Mouse (Mus musculus): Measurements from ENCODE around the gene Tlr12. TPM values are rescaled to one million over a fixed set of nuclear protein-coding genes. Genes with fewer than 3 reads are reported as not detected.

Gene Tlr12
- 0.36 TPM for polyA plus RNA-seq (2014; fragmentation: Illumina TruSeq; extraction: RNeasy Lipid Tissue Mini Kit (QIAGEN cat#74804); ENCODE audit: low read depth, low replicate concordance)

GRCm38 (mm10) chr4:128618246-128618911 is at the start of gene Tlr12:
Tlr12 (minus strand) TSS chr4:128618619.

GRCm38 (mm10) chr4:128654505-128655381 is 36.3 kb upstream of the Tlr12 start, which contains the start of gene Phc2:
Phc2 (plus strand) TSS chr4:128654702.

GRCm38 (mm10) chr4:128609925-128610402 is 8.5 kb downstream of the Tlr12 start, which contains the start of gene Zscan20:
Zscan20 (minus strand) TSS chr4:128610098.

Other genes starting within 250 kb of the Tlr12 start
- gene Zscan20, start 8.5 kb downstream of the Tlr12 start, polyA plus RNA-seq (2014; fragmentation: Illumina TruSeq; extraction: RNeasy Lipid Tissue Mini Kit (QIAGEN cat#74804); ENCODE audit: low read depth, low replicate concordance) = 1.8 TPM
- gene Phc2, start 36.1 kb upstream of the Tlr12 start, polyA plus RNA-seq (2014; fragmentation: Illumina TruSeq; extraction: RNeasy Lipid Tissue Mini Kit (QIAGEN cat#74804); ENCODE audit: low read depth, low replicate concordance) = 0.53 TPM
- gene A3galt2, start 136.7 kb upstream of the Tlr12 start, polyA plus RNA-seq (2014; fragmentation: Illumina TruSeq; extraction: RNeasy Lipid Tissue Mini Kit (QIAGEN cat#74804); ENCODE audit: low read depth, low replicate concordance) = not detected
- 4.2 TPM for gene Zfp362, start 187.4 kb upstream of the Tlr12 start, polyA plus RNA-seq (2014; fragmentation: Illumina TruSeq; extraction: RNeasy Lipid Tissue Mini Kit (QIAGEN cat#74804); ENCODE audit: low read depth, low replicate concordance)

Measured in kidney, adult 10 weeks (tissue).